Mouse (Mus musculus): ENCODE data around the gene Klhl5.

The Klhl5 gene

GRCm38 (mm10) chr5:65199346-65200128 is 92.2 kb downstream of the Klhl5 start, which contains the start of gene Wdr19:
Gene Wdr19 (plus strand): TSS chr5:65199696.
- peak; percentile 99 for DNase-seq (ENCODE audit: low read depth)

- no peak for DNase-seq (ENCODE audit: low read depth)
These were observed 97.4 kb downstream of the Klhl5 start for GRCm38 (mm10) chr5:65204726-65205125.

GRCm38 (mm10) chr5:65213321-65213720 is 106.0 kb downstream of the Klhl5 start:
- peak; percentile 64 for DNase-seq (ENCODE audit: low read depth)

Measured in 416B (cell line).